In genomic region chr4:88760431-88760830, GRCm38 (mm10) we compare ENCODE assay signal across 8 mouse cellular contexts. TPM values are rescaled to one million over a fixed set of nuclear protein-coding genes. Genes with fewer than 3 reads are reported as not detected.
DNase-seq lines count a peak whose midpoint lies in the region; ATAC-seq lines count a peak whose summit lies in the region.
"Not testable (repeated sequence)": the region's sequence is repeated elsewhere in the genome, so short reads cannot be mapped to it uniquely, and the experiment has no call there.
"Had no signal": no experiment of that assay in that cellular context is flagged by ENCODE, and none has a peak within 500 bp of the region (broad histone marks: within the 10 kb centered on the region; RNA-seq: fewer than 3 reads in every experiment).

No protein-coding gene starts in this region.

- H3K9me3 ChIP-seq in forebrain, embryonic 13.5 days (replicated peaks), result not testable (repeated sequence)

- H3K27ac ChIP-seq in brown adipose tissue, adult 24 weeks (replicated peaks; ENCODE audit: low read depth, low read length), result peak overlapping the region; percentile 47; the same call in 1 of the 2 replicates
- H3K27ac ChIP-seq in forebrain, embryonic 13.5 days, result not testable (repeated sequence)

- peak overlapping the region; percentile 69 for H3K4me2 ChIP-seq in forebrain, embryonic 13.5 days

- peak overlapping the region; percentile 56 for H3K4me3 ChIP-seq in brown adipose tissue, adult 24 weeks (ENCODE audit: insufficient read depth, low read depth, low read length)
- H3K4me3 ChIP-seq in forebrain, embryonic 13.5 days, result peak overlapping the region; percentile 40

- ATAC-seq in forebrain, embryonic 13.5 days, result not testable (repeated sequence)

- not testable (repeated sequence) for H3K4me1 ChIP-seq in brown adipose tissue, adult 24 weeks (ENCODE audit: control insufficient read depth, insufficient read depth, insufficient read length, low read length); forebrain, embryonic 13.5 days

- peak; percentile 77 to 88 for DNase-seq in heart, postnatal 10 days
- peak; percentile 88 for DNase-seq in kidney, postnatal 14 days
- peak; percentile 80 for DNase-seq in liver
- DNase-seq in monocyte, adult 2 months (ENCODE audit: low read depth in 1 of 2, low spot score in 2 of 2), result peak; percentile 63 to 64
- peak; percentile 55 to 61 for DNase-seq in spleen, postnatal 36 days (ENCODE audit: low spot score in 2 of 2)

- H3K36me3 ChIP-seq in forebrain, embryonic 13.5 days (ENCODE audit: poor library complexity, severe bottlenecking), result not testable (repeated sequence)

- peak overlapping the region; percentile 48; the same call in 1 of the 2 replicates for H3K9ac ChIP-seq in forebrain, embryonic 13.5 days

- intact Hi-C loops in heart, postnatal 10 days (cut with DNase I), result not testable (repeated sequence)

- under 1% methylated on average over 23 of the region's 28 CpGs for WGBS in forebrain, embryonic 13.5 days

- not testable (repeated sequence) for H3K27me3 ChIP-seq in forebrain, embryonic 13.5 days

RNA-seq across cellular contexts. Expression of gene Gm13283, which starts 0.5 kb away (rescaled TPM):
- polyA plus RNA-seq in brown adipose tissue, adult 24 weeks (2012; ENCODE audit: insufficient read depth, insufficient read length, missing spikeins), result not detected in 2 replicates
- 0.17 TPM in 1 of 2 replicates, not detected in the other for polyA plus RNA-seq in forebrain, embryonic 13.5 days (2015; fragmentation: Nextera tagmentation; extraction: Ambion mirVana)
- not detected for total RNA-seq in heart, postnatal 10 days (2021)
- total RNA-seq: megakaryocyte-erythroid progenitor cell, adult 5-6 weeks had no signal

RNA-seq across cellular contexts. Expression of gene Gm13271, which starts 5.8 kb away (rescaled TPM):
- not detected in 2 replicates for polyA plus RNA-seq in brown adipose tissue, adult 24 weeks (2012; ENCODE audit: insufficient read depth, insufficient read length, missing spikeins)
- polyA plus RNA-seq in forebrain, embryonic 13.5 days (2015; fragmentation: Nextera tagmentation; extraction: Ambion mirVana), result not detected in 2 replicates
- not detected for total RNA-seq in heart, postnatal 10 days (2021)
- total RNA-seq: megakaryocyte-erythroid progenitor cell, adult 5-6 weeks had no signal

RNA-seq across cellular contexts. Expression of gene Gm13290, which starts 13.2 kb away (rescaled TPM):
- not detected in 2 replicates for polyA plus RNA-seq in brown adipose tissue, adult 24 weeks (2012; ENCODE audit: insufficient read depth, insufficient read length, missing spikeins)
- not detected in 2 replicates for polyA plus RNA-seq in forebrain, embryonic 13.5 days (2015; fragmentation: Nextera tagmentation; extraction: Ambion mirVana)
- not detected for total RNA-seq in heart, postnatal 10 days (2021)
- total RNA-seq: megakaryocyte-erythroid progenitor cell, adult 5-6 weeks had no signal

RNA-seq across cellular contexts. Expression of gene Gm13289, which starts 16.3 kb away (rescaled TPM):
- not detected in 2 replicates for polyA plus RNA-seq in brown adipose tissue, adult 24 weeks (2012; ENCODE audit: insufficient read depth, insufficient read length, missing spikeins)
- polyA plus RNA-seq in forebrain, embryonic 13.5 days (2015; fragmentation: Nextera tagmentation; extraction: Ambion mirVana), result not detected in 2 replicates
- not detected for total RNA-seq in heart, postnatal 10 days (2021)
- total RNA-seq: megakaryocyte-erythroid progenitor cell, adult 5-6 weeks had no signal

RNA-seq across cellular contexts. Expression of gene Gm13272, which starts 19.2 kb away (rescaled TPM):
- not detected in 2 replicates for polyA plus RNA-seq in brown adipose tissue, adult 24 weeks (2012; ENCODE audit: insufficient read depth, insufficient read length, missing spikeins)
- polyA plus RNA-seq in forebrain, embryonic 13.5 days (2015; fragmentation: Nextera tagmentation; extraction: Ambion mirVana), result not detected in 2 replicates
- not detected for total RNA-seq in heart, postnatal 10 days (2021)
- total RNA-seq: megakaryocyte-erythroid progenitor cell, adult 5-6 weeks had no signal
